ENCODE assay signal across 8 mouse cellular contexts in the genomic region with DNA sequence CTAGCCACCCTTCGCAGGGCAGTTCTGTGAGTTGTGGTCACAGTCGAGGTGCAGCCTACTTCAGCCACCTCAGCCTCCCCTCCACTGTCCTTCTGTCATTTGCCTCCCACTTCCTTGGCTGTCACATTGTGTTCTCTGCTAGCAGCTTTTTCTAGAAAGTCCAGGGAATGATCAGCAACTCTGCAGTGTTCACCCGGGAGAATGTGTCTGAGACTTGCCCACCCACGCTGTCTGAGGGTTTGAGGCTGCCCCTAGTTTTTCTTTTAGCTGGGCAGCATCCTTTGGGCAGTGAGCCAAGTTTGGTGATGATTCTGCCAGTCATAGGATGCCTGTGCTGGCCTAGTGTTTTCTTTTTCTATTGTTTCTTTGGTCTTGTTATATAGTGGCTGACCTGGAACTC. TPM values are rescaled to one million over a fixed set of nuclear protein-coding genes. Genes with fewer than 3 reads are reported as not detected.
A peak's percentile ranks its signal among the peaks of the same experiment; 100 is the strongest.
DNase-seq lines count a peak whose midpoint lies in the region; ATAC-seq and TF ChIP-seq lines count a peak whose summit lies in the region.

No protein-coding gene starts in this region.

- no peaks in the 10 kb centered on the region for H3K9me3 ChIP-seq in heart, embryonic 11.5 days (replicated peaks; ENCODE audit: control insufficient read depth, low read length)
- no peaks in the 10 kb centered on the region for H3K9me3 ChIP-seq in embryonic facial prominence, embryonic 12.5 days

- H3K4me3 ChIP-seq in heart, embryonic 11.5 days (ENCODE audit: low read depth, low read length) = peak overlapping the region; percentile 93
- H3K4me3 ChIP-seq in embryonic facial prominence, embryonic 12.5 days = 0 out of 2 replicates have a peak overlapping the region, but pooled peaks have one; percentile 98
- peak overlapping the region; percentile 67 for H3K4me3 ChIP-seq in olfactory bulb, adult 2 months (ENCODE audit: insufficient read depth, low read depth, low read length)

- H3K27me3 ChIP-seq in heart, embryonic 11.5 days (ENCODE audit: control insufficient read depth, insufficient read depth, low read length) = no peaks in the 10 kb centered on the region
- H3K27me3 ChIP-seq in embryonic facial prominence, embryonic 12.5 days = no peaks in the 10 kb centered on the region

- H3K9ac ChIP-seq in heart, embryonic 11.5 days (ENCODE audit: low read depth, low read length) = peak overlapping the region; percentile 46; the same call in 1 of the 2 replicates
- H3K9ac ChIP-seq in embryonic facial prominence, embryonic 12.5 days = no peak overlapping the region

- peak overlapping the region; percentile 79 for H3K4me2 ChIP-seq in heart, embryonic 11.5 days
- H3K4me2 ChIP-seq in embryonic facial prominence, embryonic 12.5 days (replicated peaks) = peak overlapping the region; percentile 98

- TF ChIP-seq CTCF in olfactory bulb, adult 2 months (IDR thresholded peaks at IDR 0.05; ENCODE audit: insufficient read depth, low read depth, low read length) = no peak

- ATAC-seq in heart, embryonic 11.5 days (replicated peaks; ENCODE audit: insufficient number of reproducible peaks, low FRiP score, low TSS enrichment) = no peak
- no peak for ATAC-seq in embryonic facial prominence, embryonic 12.5 days (ENCODE audit: insufficient number of reproducible peaks, insufficient read depth, low FRiP score, low TSS enrichment)

- intact Hi-C loops in left cerebral cortex, postnatal 25 days (cut with DNase I) = loop anchor here (5.0 kb wide), 1 partner anchor 240 kb away; no protein-coding TSS in a partner anchor

- H3K36me3 ChIP-seq in heart, embryonic 11.5 days (ENCODE audit: control insufficient read depth, insufficient read depth, low read length) = no peaks in the 10 kb centered on the region
- no peaks in the 10 kb centered on the region for H3K36me3 ChIP-seq in embryonic facial prominence, embryonic 12.5 days

- peaks cover 58% of the 10 kb centered on the region for H3K4me1 ChIP-seq in heart, embryonic 11.5 days (ENCODE audit: control insufficient read depth, insufficient read depth, low read length)
- peaks cover 44% of the 10 kb centered on the region for H3K4me1 ChIP-seq in embryonic facial prominence, embryonic 12.5 days
- peaks cover 44% of the 10 kb centered on the region for H3K4me1 ChIP-seq in olfactory bulb, adult 2 months (ENCODE audit: control insufficient read depth, insufficient read depth, low read length)

- WGBS in heart, embryonic 11.5 days (ENCODE audit: insufficient replicate concordance) = 68% methylated on average over 4 of the region's 4 CpGs
- WGBS in embryonic facial prominence, embryonic 12.5 days = 78% methylated on average over 4 of the region's 4 CpGs
- 31% methylated on average over 4 of the region's 4 CpGs for WGBS in olfactory bulb, adult 2 months

- no peak for DNase-seq in heart, adult 8-10 months (ENCODE audit: low spot score)
- DNase-seq in CD4-positive helper T cell, adult 2 months (ENCODE audit: low read depth, low spot score) = peak; percentile 31
- peak; percentile 62 to 78 for DNase-seq in left cerebral cortex, postnatal 25 days (ENCODE audit: low spot score in 2 of 2)
- DNase-seq in urinary bladder, postnatal 25 days (ENCODE audit: low spot score) = no peak
- no peak for DNase-seq in adipocyte (ENCODE audit: low spot score)

- no peak overlapping the region for H3K27ac ChIP-seq in heart, embryonic 11.5 days (ENCODE audit: low read depth, low read length)
- H3K27ac ChIP-seq in embryonic facial prominence, embryonic 12.5 days = no peak overlapping the region
- peak overlapping the region; percentile 65 for H3K27ac ChIP-seq in olfactory bulb, adult 2 months (ENCODE audit: insufficient read depth, low read depth, low read length)

- TF ChIP-seq POLR2A in olfactory bulb, adult 2 months (IDR thresholded peaks at IDR 0.05; ENCODE audit: insufficient read depth, low read depth, low read length) = no peak

RNA-seq across cellular contexts. Expression of gene Dot1l, which starts 2.0 kb away (rescaled TPM):
- polyA plus RNA-seq in heart, embryonic 11.5 days (2014; fragmentation: Nextera tagmentation; extraction: Ambion mirVana) = 23.1 and 27.3 TPM in 2 replicates
- total RNA-seq in heart, adult 8-10 months (2022) = 10 to 100 TPM; 13.3 to 24.1 (median 19.8) TPM
- polyA plus RNA-seq in embryonic facial prominence, embryonic 12.5 days (2016; fragmentation: Nextera tagmentation; extraction: Ambion mirVana) = 23.5 and 26.1 TPM in 2 replicates
- 10 to 100 TPM; 46.5 to 56.0 TPM for total RNA-seq in left cerebral cortex, postnatal 25 days (2021)
- 106 and 235 TPM in 2 replicates for polyA plus RNA-seq in olfactory bulb, adult 2 months (2012; ENCODE audit: insufficient read depth, insufficient read length, low replicate concordance, missing spikeins)

RNA-seq across cellular contexts. Expression of gene Ap3d1, which starts 14.9 kb away (rescaled TPM):
- polyA plus RNA-seq in heart, embryonic 11.5 days (2014; fragmentation: Nextera tagmentation; extraction: Ambion mirVana) = 51.5 and 59.3 TPM in 2 replicates
- total RNA-seq in heart, adult 8-10 months (2022) = 10 to 100 TPM; 41.2 to 44.5 (median 43.4) TPM
- polyA plus RNA-seq in embryonic facial prominence, embryonic 12.5 days (2016; fragmentation: Nextera tagmentation; extraction: Ambion mirVana) = 84.7 and 85.8 TPM in 2 replicates
- 100 to 1,000 TPM; 142 to 145 TPM for total RNA-seq in left cerebral cortex, postnatal 25 days (2021)
- polyA plus RNA-seq in olfactory bulb, adult 2 months (2012; ENCODE audit: insufficient read depth, insufficient read length, low replicate concordance, missing spikeins) = 105 TPM in 1 of 2 replicates, not detected in the other

RNA-seq across cellular contexts. Expression of gene Sf3a2, which starts 41.0 kb away (rescaled TPM):
- 68.6 and 68.7 TPM in 2 replicates for polyA plus RNA-seq in heart, embryonic 11.5 days (2014; fragmentation: Nextera tagmentation; extraction: Ambion mirVana)
- 10 to 100 TPM; 25.0 to 33.0 (median 31.5) TPM for total RNA-seq in heart, adult 8-10 months (2022)
- 64.8 and 71.7 TPM in 2 replicates for polyA plus RNA-seq in embryonic facial prominence, embryonic 12.5 days (2016; fragmentation: Nextera tagmentation; extraction: Ambion mirVana)
- 10 to 100 TPM; 43.9 to 50.3 TPM for total RNA-seq in left cerebral cortex, postnatal 25 days (2021)
- not detected in 2 replicates for polyA plus RNA-seq in olfactory bulb, adult 2 months (2012; ENCODE audit: insufficient read depth, insufficient read length, low replicate concordance, missing spikeins)

RNA-seq across cellular contexts. Expression of gene Plekhj1, which starts 41.5 kb away (rescaled TPM):
- 89.0 and 97.7 TPM in 2 replicates for polyA plus RNA-seq in heart, embryonic 11.5 days (2014; fragmentation: Nextera tagmentation; extraction: Ambion mirVana)
- total RNA-seq in heart, adult 8-10 months (2022) = 10 to 100 TPM; 29.8 to 37.4 (median 32.7) TPM
- polyA plus RNA-seq in embryonic facial prominence, embryonic 12.5 days (2016; fragmentation: Nextera tagmentation; extraction: Ambion mirVana) = 132 and 142 TPM in 2 replicates
- 10 to 100 TPM; 57.5 to 62.4 TPM for total RNA-seq in left cerebral cortex, postnatal 25 days (2021)
- not detected in 2 replicates for polyA plus RNA-seq in olfactory bulb, adult 2 months (2012; ENCODE audit: insufficient read depth, insufficient read length, low replicate concordance, missing spikeins)

RNA-seq across cellular contexts. Expression of gene Amh, which starts 48.1 kb away (rescaled TPM):
- 0.11 TPM in 1 of 2 replicates, not detected in the other for polyA plus RNA-seq in heart, embryonic 11.5 days (2014; fragmentation: Nextera tagmentation; extraction: Ambion mirVana)
- under 1 TPM; 0.14 to 0.50 (median 0.20) TPM for total RNA-seq in heart, adult 8-10 months (2022)
- polyA plus RNA-seq in embryonic facial prominence, embryonic 12.5 days (2016; fragmentation: Nextera tagmentation; extraction: Ambion mirVana) = not detected in 2 replicates
- total RNA-seq in left cerebral cortex, postnatal 25 days (2021) = 1 to 10 TPM; 1.6 to 2.7 TPM
- polyA plus RNA-seq in olfactory bulb, adult 2 months (2012; ENCODE audit: insufficient read depth, insufficient read length, low replicate concordance, missing spikeins) = not detected in 2 replicates

Comparison
In these comparisons a context has a peak if more than half of its experiments do, and no peak if none do; other contexts are left out.
1. DNase-seq: peak in CD4-positive helper T cell, adult 2 months (single experiment) and left cerebral cortex, postnatal 25 days (2 of 2); none in heart, adult 8-10 months (single experiment), urinary bladder, postnatal 25 days (single experiment) and adipocyte (single experiment).
2. Peak in every context shown above with its lines, with median percentiles within 50 percentile points of each other: H3K4me3 ChIP-seq.